Mouse (Mus musculus): Measurements from ENCODE around the gene Pdgfb.

Gene Pdgfb

DNA sequence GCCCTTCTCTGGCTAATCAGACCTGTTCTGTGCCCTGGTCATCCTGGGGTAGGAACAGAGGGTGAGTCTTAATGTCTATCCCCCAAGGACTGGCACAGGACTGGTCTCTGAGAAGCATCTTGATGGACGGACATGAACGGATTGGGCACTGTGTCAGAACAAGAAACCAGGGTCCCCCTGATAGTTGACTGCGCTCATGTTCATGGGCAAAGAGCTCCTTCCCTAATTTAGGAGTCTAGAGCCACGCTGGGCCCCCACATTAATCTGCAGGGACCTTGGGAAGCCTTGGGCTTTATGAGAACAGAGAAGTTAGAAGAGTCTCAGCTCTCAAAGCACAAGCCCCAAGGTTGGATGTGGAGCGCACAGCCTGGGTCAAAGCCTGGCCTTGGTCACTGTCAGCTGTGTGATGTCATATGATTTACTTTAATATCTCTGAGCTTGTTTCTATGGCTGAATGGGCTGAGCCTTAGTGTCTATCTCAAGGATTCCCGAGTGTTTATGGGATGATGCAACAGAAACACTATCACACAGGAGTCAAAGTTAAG, 20.6 kb upstream of the Pdgfb start:
- in situ Hi-C loops (cut with MboI, MseI), result no loop called here

DNA sequence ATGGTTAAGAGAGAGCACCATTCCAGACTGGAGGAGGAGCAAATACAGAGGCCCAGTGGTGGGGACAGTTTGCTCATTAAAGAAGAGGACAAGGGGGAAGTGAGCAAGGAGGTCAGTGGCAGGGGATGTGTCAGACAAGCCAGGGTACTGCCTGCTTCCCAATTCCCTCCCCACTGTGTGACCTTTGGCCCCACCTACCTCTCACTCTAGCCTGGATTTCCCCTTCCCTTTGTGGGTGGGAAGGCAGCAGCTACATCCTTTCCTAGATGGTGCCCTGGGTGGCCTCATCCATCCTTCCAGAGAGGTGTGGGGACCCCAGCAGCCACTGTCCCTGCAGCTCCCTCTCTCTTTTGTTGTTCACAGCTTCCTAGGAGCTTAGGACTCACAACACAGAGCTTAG, 20.1 kb upstream of the Pdgfb start:
- in situ Hi-C loops (cut with MboI, MseI), result no loop called here

DNA sequence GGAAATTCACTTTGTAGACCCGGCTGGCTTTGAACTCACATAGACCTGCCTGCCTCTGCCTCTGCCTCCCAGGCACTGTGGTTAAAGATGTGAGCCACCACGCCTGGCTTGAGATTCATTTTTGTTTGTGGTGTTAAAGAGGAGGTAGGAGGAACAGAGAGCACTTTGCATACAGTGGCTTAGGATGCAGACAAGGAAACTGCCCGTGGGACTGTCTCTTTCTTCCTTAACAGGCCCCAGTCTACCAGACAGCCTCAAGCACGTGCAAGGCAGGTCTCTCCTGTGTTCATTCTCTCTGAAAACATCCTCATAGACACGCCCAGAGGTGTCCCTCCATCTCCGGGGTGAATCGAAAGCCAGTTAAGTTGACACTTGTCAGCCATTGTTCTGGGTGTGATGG, 19.6 kb upstream of the Pdgfb start:
- in situ Hi-C loops (cut with MboI, MseI), result no loop called here

DNA sequence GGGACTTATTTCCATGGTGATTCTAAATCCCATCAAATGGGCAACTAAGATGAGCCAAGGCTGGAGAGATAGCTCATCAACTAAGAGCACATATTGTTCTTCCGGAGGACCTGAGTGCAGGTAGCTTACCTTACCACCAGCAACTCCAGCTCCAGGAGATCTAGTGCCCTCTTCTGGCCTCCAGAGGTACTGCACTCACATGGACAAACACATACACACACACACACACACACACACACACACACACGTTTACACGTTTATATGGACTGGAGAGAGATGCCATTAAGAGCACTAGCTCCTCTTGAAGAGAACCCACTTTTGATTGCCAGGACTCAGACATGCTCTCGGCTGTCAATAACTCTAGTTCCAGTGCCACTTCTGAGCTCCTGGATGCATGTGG, 16.4 kb upstream of the Pdgfb start:
- in situ Hi-C loops (cut with MboI, MseI), result no loop called here

DNA sequence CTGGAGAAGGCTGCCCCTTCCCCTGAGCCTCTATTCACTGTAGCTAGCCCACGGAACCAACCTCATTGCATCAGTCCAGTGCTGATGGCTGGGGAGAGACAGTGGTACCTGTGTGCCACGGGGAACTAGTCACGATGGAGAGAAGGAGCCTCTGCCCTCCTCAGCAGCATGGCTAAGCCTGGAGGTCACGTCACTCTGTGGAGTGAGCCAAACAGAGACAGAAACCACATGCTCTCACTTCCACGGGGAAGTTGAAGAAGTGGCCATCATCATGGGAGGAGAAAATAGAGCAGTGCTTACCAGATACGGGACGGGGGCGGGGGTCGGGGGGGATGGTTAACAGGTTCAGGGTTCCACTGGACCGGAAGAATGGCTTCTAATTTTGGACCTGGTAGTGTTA, 15.6 kb upstream of the Pdgfb start:
- in situ Hi-C loops (cut with MboI, MseI), result no loop called here

DNA sequence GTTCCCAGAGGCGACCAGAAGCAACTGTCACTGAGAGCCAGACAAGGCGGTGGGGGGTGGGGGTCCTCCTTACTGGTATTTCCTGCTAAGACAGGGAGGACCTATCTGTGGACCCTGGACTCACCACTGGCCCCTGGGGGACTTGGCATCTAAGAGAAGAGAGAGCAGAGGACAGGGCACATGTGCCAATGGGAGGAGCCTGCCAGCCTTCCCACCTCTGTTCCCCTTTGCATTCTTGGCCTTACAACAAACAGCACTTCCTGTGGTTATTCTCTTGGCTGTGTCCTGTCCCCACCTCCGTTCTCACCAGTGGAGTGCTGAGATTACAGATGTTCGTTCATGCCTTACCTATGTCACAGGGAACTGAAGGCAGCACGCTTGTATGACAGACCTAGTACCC, 14.1 kb upstream of the Pdgfb start:
- in situ Hi-C loops (cut with MboI, MseI), result no loop called here

DNA sequence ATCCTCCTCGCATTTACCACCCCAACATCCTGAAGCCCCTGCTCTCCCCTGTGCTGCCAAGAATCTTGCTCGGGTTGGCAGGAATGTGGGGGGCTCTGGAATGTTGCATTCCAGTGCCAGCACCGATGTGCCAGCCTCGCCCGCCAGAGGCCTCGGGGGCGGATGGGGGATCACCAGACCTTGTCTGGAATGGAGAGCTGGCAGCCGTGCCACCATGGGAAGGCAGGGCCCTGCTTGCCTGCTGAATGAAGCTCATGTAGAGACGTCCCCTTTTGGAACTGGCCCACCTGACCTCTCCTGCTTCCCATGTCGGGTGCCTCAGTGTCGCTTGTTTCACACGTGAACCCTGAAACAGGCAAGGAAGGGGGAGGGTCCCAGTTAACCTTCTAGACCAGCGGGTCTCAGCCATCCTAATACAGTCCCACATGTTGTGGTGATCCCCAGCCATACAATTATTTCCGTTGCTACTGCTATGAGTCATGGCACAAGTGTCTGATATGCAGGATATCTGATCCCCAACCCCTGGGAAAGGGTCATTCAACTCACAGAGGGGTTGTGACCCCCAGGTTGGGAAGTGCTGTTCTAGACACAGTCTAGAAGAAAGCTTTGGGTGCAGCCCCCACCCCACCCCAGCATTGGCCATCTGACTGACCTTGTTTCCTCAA, 12.0 kb upstream of the Pdgfb start:
- in situ Hi-C loops (cut with MboI, MseI), result no loop called here

DNA sequence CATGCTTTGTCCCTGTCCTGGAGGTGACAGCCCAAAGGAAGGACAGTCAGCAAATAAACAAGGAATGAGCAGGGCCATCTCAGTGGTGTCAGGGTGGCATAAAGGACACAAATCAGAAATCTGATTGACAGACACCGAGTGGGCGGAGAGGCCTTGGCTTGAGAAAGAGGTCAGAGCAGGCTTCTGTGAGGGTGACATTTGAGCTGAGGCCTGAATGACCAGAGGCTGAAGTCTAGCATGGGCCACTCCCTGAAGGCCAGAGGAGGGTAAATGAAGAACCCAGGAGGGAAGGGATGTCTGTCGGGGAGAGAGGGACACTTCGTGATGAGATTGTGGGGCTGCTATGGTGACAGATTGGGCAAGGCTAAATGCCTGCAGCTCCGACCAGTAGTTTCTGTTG, 11.3 kb upstream of the Pdgfb start:
- in situ Hi-C loops (cut with MboI, MseI), result no loop called here

DNA sequence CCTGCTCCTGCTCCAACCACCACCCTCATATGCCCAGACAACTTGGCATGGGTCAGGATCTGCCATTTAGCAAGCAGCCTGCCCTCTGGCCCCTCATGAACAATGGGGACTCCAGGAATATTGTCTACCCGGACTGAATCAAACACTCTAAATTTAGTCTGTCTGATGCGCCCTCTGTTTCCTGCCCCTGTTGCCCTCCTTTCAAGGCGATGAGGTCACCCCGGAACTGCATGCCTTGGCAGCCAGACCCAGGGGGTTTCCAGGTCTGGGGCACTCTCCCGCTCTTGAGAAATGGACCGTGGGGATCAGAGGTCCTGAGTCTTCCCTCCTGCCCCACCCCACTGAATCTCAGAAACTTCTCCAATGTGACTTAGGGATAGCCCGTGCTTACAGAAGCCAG, 10.8 kb upstream of the Pdgfb start:
- in situ Hi-C loops (cut with MboI, MseI), result no loop called here

DNA sequence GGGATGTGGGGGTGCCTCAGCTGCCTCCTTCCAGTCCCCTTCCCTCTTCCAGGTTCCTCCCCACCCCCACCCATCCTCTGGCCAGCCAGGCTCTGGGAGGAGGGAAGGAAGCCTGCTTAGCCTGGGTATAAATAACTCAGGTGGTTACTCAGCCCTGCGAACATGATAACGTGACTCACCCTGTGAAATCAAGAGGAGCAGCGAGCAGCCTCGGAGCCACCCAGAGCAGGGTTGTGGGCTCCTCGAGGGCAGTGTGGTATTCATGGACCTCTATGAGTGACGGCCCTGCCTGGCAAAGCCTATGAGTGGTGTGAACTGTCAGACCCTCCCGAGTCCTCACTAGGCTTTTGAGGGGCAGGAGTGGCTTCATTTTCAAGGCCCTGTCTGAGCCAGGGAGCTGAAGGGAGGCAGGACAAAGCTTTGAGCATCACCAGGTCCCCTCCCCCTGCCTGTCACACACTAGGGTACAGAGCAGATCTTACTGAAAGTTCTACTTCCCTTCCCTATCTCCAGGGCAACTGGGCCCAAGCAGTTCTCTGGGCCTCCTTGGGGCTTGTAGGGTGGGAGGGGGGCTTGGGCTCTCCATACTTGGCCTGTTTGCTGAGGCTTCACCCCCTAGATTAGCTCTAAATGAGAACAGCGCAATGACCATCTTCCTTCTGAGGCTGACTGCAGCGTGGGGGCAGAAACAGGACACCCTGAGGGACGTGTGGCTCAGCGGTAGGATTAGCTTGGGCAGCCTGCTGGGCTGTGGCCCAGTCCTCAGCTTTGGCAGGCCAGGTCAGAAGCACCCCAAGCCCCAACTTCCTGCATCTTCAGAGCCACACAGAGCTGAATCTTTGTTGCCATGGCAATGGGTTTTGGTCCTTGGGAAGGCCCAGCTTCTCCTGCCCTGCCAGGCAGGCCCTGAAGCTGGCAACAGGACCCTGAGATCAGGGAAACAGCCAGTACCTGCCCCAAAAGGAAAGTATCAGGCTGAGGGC, 9.8 kb upstream of the Pdgfb start:
- in situ Hi-C loops (cut with MboI, MseI), result loop anchor here (5.0 kb wide), 1 partner anchor 38 kb away; no protein-coding TSS in a partner anchor

DNA sequence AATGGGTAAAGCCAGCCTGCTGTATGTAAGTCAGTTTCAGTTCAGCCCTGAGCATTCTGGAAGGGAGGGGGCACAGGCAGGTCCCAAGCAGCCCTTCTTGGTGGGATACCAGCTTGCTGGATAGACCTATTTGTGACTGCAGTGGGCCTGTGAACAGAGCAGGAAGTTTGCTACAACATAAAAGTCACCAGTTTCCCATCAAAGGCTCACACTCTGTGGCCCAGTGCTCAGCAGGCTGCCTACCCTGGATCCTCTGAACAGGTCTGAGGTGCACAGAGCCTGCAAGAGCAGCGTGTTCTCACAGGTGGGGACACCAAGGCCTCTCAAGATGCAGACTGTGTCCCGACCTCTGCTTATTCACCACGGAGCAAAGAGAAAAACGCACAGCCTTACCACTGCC, 5.7 kb upstream of the Pdgfb start:
- in situ Hi-C loops (cut with MboI, MseI), result loop anchor here (5.0 kb wide), 1 partner anchor 42 kb away; no protein-coding TSS in a partner anchor

DNA sequence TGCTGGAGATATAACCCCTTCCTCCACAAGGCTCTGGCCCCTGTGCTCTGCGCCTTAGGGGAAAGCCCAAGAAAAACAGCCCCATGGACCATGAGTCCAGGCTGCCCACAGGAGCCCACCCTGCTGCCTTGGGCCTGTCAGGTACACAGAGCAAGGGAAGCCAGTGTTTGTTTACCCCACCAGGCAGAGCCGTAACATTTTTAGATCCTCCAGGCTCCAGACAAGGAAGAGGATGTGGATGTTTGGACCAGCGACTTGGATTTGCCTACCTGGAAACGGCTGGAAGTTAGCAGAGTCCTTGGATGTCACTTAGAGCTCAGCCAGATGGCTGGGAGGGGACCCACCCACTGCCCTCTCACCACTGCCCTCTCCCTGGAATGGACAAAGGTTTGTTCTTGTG, 4.8 kb upstream of the Pdgfb start:
- in situ Hi-C loops (cut with MboI, MseI), result loop anchor here (5.0 kb wide), 1 partner anchor 43 kb away; no protein-coding TSS in a partner anchor

DNA sequence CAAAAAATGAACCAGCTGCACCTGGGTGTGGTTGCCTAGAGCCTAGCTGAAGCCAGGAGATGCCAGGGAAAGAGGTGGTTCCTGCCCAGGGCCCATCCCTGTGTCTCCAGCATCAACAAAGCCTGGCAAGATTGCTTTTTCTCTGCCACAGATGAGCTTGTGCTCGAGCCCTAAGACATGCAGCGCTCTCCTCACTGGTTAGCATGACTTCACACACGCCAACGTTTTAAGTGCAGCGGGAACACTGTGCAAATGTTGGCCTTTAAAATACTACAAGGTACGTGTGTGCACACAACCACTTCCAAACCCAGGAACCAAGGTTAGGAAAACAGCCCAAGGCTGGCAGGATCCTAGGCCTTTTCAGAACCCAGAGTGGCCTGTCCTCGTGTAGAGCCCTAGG, 4.4 kb upstream of the Pdgfb start:
- in situ Hi-C loops (cut with MboI, MseI), result no loop called here

DNA sequence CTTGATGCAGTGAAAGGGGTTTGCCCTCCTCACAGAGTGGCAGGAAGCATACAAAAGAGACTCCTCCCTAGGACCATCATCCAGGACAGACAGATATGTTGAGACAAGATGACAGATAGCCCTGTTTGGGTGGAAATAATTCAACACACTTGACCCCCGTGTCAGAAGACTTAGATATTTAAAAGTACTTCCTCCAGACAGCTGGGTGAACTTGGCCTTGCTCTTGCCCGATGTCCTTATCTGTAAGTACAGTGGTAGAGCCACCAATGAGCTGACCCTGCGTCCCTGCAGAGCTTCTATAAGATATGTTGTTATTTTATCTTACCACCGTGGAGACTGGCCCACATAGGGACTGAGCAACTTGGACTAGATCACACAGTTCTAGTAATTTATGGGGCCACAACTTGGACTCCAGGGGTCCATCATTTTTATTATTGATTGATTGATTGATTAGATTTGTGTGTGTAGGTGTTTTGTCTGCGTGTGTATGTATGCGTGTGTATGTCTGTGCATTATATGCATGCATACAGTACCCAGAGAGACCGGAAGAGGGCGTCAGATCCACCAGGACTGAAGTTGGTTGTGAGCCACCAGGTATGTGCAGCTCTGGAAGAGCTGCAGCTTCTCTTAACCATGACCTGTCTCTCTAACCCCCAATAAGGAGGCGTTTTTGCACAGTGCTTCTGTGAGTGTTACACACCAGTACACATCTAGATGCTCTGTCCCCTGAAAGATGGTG, 2.0 kb upstream of the Pdgfb start:
- in situ Hi-C loops (cut with MboI, MseI), result no loop called here

DNA sequence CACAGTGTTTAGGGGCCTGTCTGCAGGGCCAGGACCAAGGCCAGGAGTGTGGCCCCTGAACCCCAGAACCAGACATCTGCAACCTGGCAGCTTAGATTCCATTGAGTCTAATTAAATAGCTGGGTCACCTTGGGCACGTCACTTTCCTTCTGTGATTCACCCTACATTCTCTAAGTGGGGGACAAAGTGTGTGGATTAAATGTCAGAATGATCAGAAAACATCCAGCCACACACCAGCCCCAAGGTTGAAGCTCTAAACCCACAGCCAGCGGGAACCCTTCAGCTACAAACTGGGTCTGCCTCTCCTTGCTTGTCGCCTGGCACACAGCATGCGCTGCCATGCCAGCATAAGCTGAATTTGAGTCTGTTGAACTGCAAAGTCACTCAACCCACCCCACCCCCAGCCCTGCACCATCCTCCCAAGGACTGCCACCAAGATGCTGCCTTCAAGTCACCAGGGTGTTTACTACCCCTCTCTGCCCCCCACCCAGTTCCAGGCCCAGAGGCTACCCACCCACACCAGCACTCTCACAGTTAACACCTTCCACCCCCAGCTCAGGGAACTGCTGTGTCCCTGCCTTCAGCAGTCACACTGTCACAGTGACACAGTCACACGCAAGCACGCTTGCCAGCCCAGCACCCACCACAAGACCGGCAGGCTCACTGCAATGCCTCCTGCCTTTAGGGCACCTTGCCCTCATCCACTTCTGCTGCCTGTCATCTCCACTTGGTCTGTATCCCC, 605 bp upstream of the Pdgfb start:
- in situ Hi-C loops (cut with MboI, MseI), result no loop called here

DNA sequence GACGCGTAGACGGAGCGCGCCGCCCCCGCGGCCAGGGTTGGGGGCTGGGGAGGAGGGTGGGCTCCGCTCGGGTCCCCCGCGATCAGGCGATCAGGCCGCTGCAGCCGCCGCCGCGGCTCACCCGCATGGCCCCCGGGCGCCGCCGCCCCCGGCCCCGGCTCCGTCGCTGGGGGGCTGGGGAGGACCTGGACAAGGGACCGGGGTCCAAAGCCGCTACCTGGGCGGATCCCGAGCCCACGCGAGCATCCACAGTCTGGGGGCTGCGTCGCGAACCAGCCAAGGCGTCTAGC, 801 bp downstream of the Pdgfb start:
- in situ Hi-C loops (cut with MboI, MseI), result no loop called here

DNA sequence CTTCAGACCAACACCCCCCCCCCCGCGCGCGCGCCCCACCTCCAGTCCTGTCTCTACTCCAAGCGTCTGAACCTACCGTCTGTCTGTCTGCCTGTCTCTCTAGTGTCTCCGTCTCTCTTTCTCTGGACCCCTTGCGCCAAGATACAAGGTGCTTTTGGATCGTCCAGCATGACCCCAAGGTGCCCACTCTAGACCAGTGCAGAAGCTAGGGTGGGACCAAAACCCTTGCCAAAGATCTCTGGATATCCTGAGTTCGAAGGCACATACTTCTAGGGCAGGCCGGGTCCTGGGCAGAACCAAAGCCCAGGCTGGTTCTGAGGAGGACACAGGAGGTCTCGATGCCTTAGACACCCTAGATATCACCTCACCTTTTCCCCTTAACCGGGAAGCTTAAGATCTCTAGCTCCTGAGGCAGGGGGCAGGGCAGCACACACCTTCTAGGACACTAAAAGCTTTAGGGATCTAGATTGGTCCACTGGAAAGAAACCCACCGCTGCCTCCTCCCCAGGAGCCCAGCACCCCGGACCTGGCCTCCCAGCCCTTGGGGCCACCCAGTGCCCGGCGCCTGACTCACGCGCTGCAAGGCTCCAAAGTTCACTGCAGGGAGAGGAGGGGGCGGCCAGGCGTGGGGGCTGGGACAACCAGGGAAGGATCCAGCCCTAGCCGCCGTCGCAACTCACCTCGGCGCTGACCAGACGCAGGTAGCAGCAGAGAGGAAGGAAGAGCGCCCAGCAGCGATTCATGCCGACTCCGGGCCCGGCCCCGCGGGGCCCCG, 1.3 kb downstream of the Pdgfb start:
- in situ Hi-C loops (cut with MboI, MseI), result no loop called here

DNA sequence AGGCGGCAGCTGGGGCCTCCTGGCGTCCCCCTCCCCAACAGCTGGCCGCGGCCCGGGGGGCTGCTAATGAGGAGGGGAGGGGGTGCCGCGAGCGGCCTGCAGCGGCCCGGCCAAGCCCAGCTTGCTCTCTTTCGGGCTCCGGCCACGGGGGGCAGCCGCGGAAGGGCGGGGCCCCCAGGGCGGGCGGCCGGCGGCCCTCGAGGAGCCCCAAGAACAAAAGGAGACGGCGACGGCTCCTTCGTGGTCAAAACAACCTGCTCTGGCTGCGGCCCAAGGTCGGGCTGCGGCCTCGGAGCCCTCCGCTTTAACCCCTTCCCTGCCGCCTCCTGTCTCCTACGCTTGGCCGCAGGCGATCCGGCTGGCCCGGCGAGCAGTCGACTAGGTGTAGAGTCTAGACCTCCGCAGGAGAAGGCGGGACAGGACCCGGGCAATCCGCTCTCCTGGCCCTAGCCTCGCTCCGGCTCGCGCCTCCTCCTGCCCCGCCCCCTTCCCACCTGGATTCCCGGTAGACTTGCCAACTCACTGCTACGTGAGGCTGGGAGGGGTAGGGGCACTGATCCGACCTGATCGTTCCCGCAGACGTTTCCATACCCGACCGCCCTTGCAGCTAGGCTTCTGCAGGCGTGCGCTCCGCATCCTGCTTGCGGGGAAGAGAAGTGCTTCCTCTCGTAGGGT, 2.1 kb downstream of the Pdgfb start:
- in situ Hi-C loops (cut with MboI, MseI), result no loop called here

DNA sequence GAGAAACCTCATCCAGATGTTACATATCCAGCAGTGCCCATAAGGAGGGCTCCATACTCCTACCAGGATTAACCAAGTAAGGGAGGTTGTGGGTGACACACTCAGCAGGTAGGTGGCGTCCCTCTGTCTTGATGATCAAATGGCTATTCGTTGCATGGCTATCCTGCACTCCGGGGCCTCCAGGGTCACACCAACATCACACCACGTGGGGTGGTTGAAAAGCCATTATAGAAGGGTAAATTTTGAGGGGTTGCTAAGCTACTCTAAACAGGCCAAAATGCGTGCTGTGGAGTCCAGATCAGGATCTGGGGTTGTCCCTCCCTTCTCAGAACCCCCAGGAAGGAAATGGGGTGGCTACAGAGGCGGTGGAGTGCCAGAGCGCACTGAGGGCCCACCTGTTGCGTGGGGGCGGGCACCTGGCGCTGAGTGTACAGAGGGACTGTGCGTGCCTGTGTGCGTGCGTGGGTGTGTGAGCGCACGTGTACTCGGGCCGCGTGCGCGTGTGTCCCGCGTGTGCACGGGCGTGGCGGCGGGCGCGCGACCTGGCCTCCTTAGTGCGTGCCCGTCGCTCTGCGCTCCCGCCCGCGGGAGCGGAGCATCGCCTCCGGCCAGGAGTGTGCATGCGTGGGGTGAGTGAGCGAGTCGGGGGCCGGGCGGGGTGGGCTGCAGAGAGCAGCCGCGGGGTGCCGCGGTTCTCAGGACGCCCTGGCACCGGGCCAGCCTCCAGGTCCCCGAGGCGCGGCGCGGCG, 2.8 kb downstream of the Pdgfb start:
- in situ Hi-C loops (cut with MboI, MseI), result no loop called here
